Mouse (Mus musculus): ENCODE measurements around the gene Vwa3b. TPM values are rescaled to one million over a fixed set of nuclear protein-coding genes. Genes with fewer than 3 reads are reported as not detected.

The Vwa3b gene
- polyA plus RNA-seq, 1 experiment from 2014 or later, result 0.40 TPM

DNA sequence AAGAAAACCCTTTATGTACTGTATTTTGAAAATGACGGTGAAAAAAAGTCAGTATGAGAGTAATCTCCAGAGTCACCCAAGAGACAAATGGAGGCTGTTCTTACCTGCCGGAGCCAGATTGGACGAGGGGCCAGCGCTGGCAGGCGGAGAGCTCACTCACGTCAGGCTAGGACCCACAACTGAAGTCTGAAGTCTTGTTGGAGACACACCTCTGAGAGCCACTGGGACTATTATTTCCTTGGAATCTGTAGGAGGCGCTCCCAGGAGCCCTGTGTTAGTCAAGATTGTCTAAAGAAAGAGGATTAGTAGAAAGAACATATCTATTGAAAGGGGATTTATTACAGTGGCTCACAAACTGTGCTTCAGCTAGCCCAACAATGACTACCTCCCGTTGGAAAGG is 16.4 kb downstream of the Vwa3b start:
- Histone ChIP-seq H3K9ac (no peak overlapping the region), H3K27ac (no peak overlapping the region), H3K4me1 (no peaks in the 10 kb centered on the region), H3K4me2 (no peak overlapping the region), H3K4me3 (no peak overlapping the region), H3K27me3 (no peaks in the 10 kb centered on the region), H3K36me3 (no peaks in the 10 kb centered on the region), H3K9me3 (no peaks in the 10 kb centered on the region)
- no peak for ATAC-seq (ENCODE audit: borderline replicate concordance, extremely low read depth, low FRiP score, low TSS enrichment)
- WGBS, result 90% methylated on average over 8 of the region's 8 CpGs

DNA sequence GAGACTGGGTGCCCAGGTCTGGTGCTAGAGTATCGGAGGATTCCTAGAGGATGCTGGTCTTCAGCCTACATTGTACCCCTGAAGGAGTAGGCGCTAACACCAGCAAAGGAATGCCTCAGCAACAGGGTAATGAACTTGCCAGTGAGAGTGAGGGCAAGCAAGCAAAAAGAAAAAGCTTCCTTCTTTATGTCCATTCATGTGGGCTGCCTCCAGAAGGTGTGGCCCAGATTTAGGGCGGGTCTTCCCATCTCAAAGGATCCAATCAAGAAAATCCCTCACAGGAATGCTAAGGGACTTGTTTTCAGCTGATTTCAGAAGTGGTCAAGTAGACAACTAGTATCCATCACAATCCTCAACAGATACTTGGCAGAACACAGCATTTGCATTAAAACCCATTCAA is 16.8 kb downstream of the Vwa3b start:
- 91% methylated on average over 3 of the region's 3 CpGs for WGBS
- H3K4me1 ChIP-seq, result no peaks in the 10 kb centered on the region
- no peak overlapping the region for H3K9ac ChIP-seq
- no peaks in the 10 kb centered on the region for H3K36me3 ChIP-seq
- H3K27ac ChIP-seq, result no peak overlapping the region
- no peak overlapping the region for H3K4me3 ChIP-seq
- no peaks in the 10 kb centered on the region for H3K9me3 ChIP-seq
- H3K27me3 ChIP-seq, result no peaks in the 10 kb centered on the region
- H3K4me2 ChIP-seq, result no peak overlapping the region
- no peak for ATAC-seq (ENCODE audit: borderline replicate concordance, extremely low read depth, low FRiP score, low TSS enrichment)

DNA sequence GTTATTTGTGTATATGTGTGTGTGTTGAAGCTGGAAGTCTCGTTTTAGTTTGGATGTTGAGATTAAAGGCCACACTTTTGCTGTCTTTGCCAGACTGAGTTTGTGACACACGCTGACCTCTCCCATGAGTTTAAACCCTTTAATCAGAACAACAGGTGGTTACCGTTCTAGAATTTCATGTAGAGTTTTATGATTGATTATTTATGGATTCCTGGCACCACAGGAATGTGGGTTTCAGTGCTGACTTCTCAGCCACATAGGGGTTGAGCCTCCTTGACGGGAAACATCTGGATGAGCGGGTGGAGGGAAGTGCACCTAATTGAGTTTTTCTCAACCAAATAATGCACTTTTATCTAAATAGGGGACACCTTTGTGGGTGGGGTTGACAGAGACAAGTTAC is 19.1 kb downstream of the Vwa3b start:
- H3K9me3 ChIP-seq, result no peaks in the 10 kb centered on the region
- no peaks in the 10 kb centered on the region for H3K4me1 ChIP-seq
- ATAC-seq (ENCODE audit: borderline replicate concordance, extremely low read depth, low FRiP score, low TSS enrichment), result no peak
- no peaks in the 10 kb centered on the region for H3K36me3 ChIP-seq
- WGBS, result 34% methylated on average over 5 of the region's 5 CpGs
- H3K4me2 ChIP-seq, result no peak overlapping the region
- H3K27me3 ChIP-seq, result no peaks in the 10 kb centered on the region
- no peak overlapping the region for H3K27ac ChIP-seq
- no peak overlapping the region for H3K9ac ChIP-seq
- no peak overlapping the region for H3K4me3 ChIP-seq

DNA sequence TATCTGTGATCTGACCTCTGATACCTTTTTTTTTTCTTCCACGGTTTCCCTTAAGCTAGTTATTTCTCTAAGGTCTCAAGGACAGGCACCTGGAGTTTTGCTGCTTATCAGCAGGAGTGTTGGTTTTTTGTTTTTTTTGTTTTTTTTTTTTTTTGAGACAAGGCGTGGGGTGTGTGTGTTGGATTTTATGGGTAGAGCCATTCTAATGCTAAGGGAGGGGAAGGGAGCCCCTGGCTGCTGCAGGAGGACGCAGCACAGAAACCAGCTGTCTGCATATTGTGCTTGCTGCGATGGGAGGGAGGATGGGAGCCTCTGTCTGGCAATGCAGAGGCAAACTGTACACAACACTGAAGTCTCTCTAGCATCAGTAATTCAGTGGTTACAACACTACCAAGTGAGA is 22.8 kb downstream of the Vwa3b start:
- H3K4me1 ChIP-seq, result no peaks in the 10 kb centered on the region
- no peak overlapping the region for H3K4me3 ChIP-seq
- WGBS, result 41% methylated on average over 4 of the region's 4 CpGs
- H3K27me3 ChIP-seq, result no peaks in the 10 kb centered on the region
- no peak overlapping the region for H3K9ac ChIP-seq
- no peak for ATAC-seq (ENCODE audit: borderline replicate concordance, extremely low read depth, low FRiP score, low TSS enrichment)
- no peak overlapping the region for H3K27ac ChIP-seq
- no peaks in the 10 kb centered on the region for H3K9me3 ChIP-seq
- no peak overlapping the region for H3K4me2 ChIP-seq
- H3K36me3 ChIP-seq, result no peaks in the 10 kb centered on the region

DNA sequence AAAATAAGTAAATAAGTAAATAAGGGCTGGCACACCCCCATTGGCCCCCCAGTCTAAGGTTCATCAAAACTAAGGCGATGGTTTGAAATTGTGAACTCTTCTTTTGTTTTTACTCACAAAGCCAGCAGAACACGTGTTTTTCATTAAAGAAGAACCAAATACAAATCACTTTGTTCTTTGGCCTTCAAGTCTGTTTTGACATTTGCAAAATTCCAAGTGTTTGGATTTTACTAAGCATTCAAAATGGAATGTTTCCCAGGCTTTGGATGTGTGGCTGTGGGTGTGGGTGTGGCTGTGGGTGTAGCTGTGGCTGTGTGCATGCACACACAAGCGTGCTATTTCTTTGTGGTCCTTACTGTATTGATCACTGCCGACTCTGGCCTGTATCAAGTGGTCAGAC is 27.3 kb downstream of the Vwa3b start:
- Histone ChIP-seq H3K27ac (no peak overlapping the region), H3K9me3 (no peaks in the 10 kb centered on the region), H3K9ac (no peak overlapping the region), H3K4me2 (no peak overlapping the region), H3K27me3 (no peaks in the 10 kb centered on the region), H3K36me3 (no peaks in the 10 kb centered on the region), H3K4me1 (no peaks in the 10 kb centered on the region), H3K4me3 (no peak overlapping the region)
- WGBS, result 79% methylated on average over 4 of the region's 4 CpGs
- ATAC-seq (ENCODE audit: borderline replicate concordance, extremely low read depth, low FRiP score, low TSS enrichment), result no peak

DNA sequence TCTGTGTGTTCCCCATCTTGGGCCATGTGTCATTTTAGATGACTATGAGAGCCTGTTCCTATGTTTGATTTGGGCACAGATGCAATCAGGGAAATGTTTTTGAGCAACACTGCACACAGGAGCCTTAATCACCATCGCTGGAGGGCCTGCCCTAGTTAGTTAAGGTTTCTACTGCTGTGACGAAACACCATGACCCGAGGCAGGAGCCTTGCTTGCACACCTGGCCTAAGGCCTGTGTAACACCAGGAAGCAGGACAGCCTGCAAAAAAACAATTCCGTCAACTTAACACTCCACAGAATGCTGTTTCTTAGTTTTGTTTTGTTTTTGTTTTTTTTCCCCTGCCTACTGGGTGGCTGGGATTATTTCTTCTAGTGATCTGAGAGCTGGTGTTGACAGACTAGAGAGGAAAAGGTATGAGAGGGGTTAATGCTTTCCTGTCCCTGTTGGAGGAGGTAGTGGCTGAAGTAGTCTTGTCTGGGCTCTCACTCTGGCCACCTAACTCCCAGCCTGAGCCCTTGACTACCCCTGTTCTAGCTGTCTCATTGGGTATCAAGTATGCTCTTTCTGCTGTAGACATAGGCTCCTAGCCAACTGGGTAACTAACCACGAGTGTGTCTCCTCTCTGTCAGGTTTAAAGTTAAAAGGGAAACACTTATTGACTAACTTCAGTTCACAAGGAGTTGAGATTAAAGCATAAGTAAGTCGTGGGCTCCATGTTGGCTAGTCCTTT is 30.6 kb downstream of the Vwa3b start:
- no peaks in the 10 kb centered on the region for H3K27me3 ChIP-seq

DNA sequence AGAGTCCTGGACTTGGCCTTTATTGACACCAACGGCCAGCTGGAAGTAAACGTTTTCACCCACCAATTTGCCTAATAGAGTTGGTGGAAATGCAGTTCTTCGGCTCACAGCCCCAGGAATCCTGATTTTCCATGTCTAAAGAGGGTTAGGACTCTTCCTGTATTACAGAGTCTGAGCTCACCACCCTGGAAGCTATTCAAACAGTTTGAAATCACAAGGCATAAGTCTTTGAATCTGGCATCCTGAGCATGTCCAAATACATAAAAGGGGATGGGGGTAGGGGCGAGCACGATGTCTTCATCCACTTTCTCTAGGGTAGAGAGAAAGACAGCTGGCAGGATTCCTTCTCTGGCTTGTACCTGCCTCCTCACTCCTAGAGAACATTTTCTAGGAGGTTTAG is 34.5 kb downstream of the Vwa3b start:
- H3K9me3 ChIP-seq, result no peaks in the 10 kb centered on the region
- no peak for ATAC-seq (ENCODE audit: borderline replicate concordance, extremely low read depth, low FRiP score, low TSS enrichment)

More for the DNA sequence above, 30.6 kb downstream of the Vwa3b start:
- Histone ChIP-seq H3K9me3 (no peaks in the 10 kb centered on the region), H3K9ac (no peak overlapping the region), H3K4me2 (no peak overlapping the region), H3K27ac (no peak overlapping the region), H3K4me3 (no peak overlapping the region), H3K4me1 (no peaks in the 10 kb centered on the region), H3K36me3 (no peaks in the 10 kb centered on the region)
- 60% methylated on average over 6 of the region's 6 CpGs for WGBS
- peak; percentile 76; the same call in 1 of the 2 replicates for ATAC-seq (ENCODE audit: borderline replicate concordance, extremely low read depth, low FRiP score, low TSS enrichment)

DNA sequence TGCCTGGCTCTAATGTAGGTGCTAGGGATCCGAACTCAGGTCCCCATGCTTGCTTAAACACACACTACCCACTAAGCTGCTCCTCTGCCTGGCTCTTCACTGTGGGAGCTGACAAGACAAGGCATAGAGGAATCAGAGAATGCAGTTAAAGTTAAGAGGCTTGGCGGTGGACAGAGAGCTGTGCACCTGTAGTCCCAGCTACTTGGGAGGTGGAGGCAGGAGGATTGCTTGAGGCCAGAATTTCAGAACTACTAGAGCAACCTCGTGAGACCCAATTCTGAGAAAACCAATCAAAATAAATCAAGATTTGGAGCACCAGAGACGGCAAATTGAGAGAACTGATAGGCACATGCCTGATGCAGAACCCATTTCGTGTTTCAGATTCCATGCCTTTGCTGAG is 36.7 kb downstream of the Vwa3b start:
- no peaks in the 10 kb centered on the region for H3K27me3 ChIP-seq
- no peak overlapping the region for H3K27ac ChIP-seq
- H3K4me3 ChIP-seq, result no peak overlapping the region
- no peak overlapping the region for H3K4me2 ChIP-seq
- WGBS, result 76% methylated on average over 5 of the region's 5 CpGs
- H3K4me1 ChIP-seq, result no peaks in the 10 kb centered on the region
- H3K9ac ChIP-seq, result no peak overlapping the region
- H3K36me3 ChIP-seq, result no peaks in the 10 kb centered on the region
- ATAC-seq (ENCODE audit: borderline replicate concordance, extremely low read depth, low FRiP score, low TSS enrichment), result no peak
- H3K9me3 ChIP-seq, result no peaks in the 10 kb centered on the region

More for the DNA sequence above, 34.5 kb downstream of the Vwa3b start:
- no peak overlapping the region for H3K27ac ChIP-seq
- H3K27me3 ChIP-seq, result no peaks in the 10 kb centered on the region
- no peak overlapping the region for H3K4me2 ChIP-seq
- no peaks in the 10 kb centered on the region for H3K36me3 ChIP-seq
- no peak overlapping the region for H3K9ac ChIP-seq
- WGBS, result 71% methylated on average over 5 of the region's 5 CpGs
- no peak overlapping the region for H3K4me3 ChIP-seq
- H3K4me1 ChIP-seq, result no peaks in the 10 kb centered on the region

DNA sequence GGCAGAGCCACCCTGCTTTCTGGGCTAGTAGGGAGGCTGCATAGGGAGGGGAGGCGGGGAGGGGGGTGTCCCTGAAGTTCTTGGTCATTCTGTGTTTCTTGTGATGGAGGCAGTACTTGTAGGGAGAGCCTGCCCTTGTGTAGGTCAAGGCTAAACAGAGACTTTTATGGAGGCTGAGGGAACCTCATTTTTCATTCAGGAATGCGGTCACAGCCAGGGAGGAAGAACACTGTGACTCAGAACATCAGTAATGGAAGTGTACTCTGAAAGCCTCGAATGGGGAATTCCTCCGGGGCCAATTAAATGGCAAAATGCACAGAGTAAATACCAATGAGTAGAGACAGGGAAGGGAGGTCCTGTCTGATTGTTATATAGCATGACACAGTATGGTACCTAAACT is 37.4 kb downstream of the Vwa3b start:
- ATAC-seq (ENCODE audit: borderline replicate concordance, extremely low read depth, low FRiP score, low TSS enrichment), result no peak
- Histone ChIP-seq H3K36me3 (no peaks in the 10 kb centered on the region), H3K9ac (no peak overlapping the region), H3K4me1 (no peaks in the 10 kb centered on the region), H3K4me3 (no peak overlapping the region), H3K9me3 (no peaks in the 10 kb centered on the region), H3K4me2 (no peak overlapping the region), H3K27ac (no peak overlapping the region), H3K27me3 (no peaks in the 10 kb centered on the region)
- WGBS, result 69% methylated on average over 4 of the region's 4 CpGs

DNA sequence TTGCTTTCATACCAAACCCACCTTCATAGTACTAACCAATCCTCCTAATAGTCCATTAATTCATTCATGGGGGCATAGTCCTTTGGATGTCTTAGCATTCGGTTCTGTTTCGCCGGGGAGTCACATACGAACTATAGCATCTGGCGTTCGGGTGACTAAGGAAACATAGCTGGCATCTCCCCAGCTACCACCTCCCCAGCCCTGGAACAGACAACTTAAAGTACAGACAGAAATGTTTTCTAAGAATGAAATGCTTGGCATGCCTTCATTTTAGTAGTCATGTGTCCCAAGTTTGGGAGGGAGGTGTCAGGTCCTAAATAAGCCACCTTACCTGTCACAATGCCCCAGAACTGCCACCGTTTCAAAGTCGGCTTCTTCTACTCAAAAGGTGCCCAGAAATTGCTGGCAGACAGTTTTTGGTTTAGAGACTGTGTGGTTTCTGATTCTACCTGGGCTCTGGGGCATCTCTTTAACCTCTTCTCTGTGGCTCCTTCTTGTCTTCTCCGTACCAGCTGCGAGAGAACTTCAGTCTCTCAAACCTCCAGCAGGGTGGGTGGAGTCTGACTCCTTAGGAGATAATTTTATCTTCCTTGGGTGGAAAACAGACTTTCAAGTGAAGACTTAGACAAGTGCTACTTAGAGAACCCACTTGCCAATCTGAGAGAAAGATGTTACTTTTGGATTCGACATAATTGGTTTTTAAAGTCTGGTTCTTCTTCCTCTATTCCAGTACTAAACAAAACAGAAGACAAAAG is 39.4 kb downstream of the Vwa3b start:
- H3K9me3 ChIP-seq, result no peaks in the 10 kb centered on the region
- no peaks in the 10 kb centered on the region for H3K4me1 ChIP-seq
- no peak for ATAC-seq (ENCODE audit: borderline replicate concordance, extremely low read depth, low FRiP score, low TSS enrichment)
- H3K27ac ChIP-seq, result no peak overlapping the region
- no peak overlapping the region for H3K4me3 ChIP-seq
- H3K36me3 ChIP-seq, result no peaks in the 10 kb centered on the region
- no peak overlapping the region for H3K4me2 ChIP-seq
- 82% methylated on average over 11 of the region's 11 CpGs for WGBS
- H3K9ac ChIP-seq, result no peak overlapping the region
- H3K27me3 ChIP-seq, result no peaks in the 10 kb centered on the region

DNA sequence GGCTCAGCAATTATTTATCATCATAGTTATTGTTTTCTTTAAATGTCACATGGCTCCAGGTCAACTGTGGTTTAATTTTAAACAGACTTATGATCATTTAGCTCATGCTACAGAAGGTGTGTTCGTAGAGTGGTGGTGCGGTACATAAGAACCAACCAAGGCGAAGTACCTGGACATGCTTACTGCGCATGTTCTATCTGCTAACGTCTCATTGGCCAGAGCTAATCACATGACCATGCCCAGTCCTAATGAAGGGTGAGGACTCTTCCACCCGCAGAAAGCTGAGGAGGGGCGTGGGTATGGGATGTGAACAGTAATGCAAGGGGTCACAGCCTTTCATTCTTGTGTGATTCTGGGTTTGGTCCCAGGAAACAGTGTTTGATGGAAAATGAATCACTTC is 49.4 kb downstream of the Vwa3b start:
- 87% methylated on average over 7 of the region's 7 CpGs for WGBS
- ATAC-seq (ENCODE audit: borderline replicate concordance, extremely low read depth, low FRiP score, low TSS enrichment), result no peak

DNA sequence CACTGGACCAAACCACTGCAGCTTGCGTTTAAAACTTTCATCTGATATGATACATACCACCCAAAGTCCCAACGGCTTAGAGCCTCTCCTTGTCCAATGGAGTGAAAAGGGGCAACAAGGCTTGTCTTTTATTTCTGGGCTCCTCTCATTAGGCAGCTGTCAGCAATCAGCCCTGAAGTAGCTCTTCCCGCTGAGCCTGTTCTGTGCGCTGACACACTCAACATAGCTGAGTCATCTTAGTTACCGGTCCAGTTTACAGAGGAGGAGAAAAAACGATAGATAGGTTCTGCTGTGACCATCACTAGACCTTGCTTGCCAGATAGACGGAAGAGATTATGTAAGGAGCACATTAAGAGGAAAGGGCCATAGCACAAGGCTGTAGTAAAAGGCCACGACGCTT is 50.9 kb downstream of the Vwa3b start:
- Histone ChIP-seq H3K4me3 (no peak overlapping the region), H3K27ac (no peak overlapping the region), H3K27me3 (no peaks in the 10 kb centered on the region), H3K36me3 (no peaks in the 10 kb centered on the region), H3K9ac (no peak overlapping the region), H3K4me2 (no peak overlapping the region), H3K4me1 (no peaks in the 10 kb centered on the region), H3K9me3 (no peaks in the 10 kb centered on the region)
- 70% methylated on average over 9 of the region's 9 CpGs for WGBS
- ATAC-seq (ENCODE audit: borderline replicate concordance, extremely low read depth, low FRiP score, low TSS enrichment), result no peak

More for the DNA sequence above, 49.4 kb downstream of the Vwa3b start:
- H3K4me2 ChIP-seq, result no peak overlapping the region
- H3K4me1 ChIP-seq, result no peaks in the 10 kb centered on the region
- no peaks in the 10 kb centered on the region for H3K27me3 ChIP-seq
- no peak overlapping the region for H3K27ac ChIP-seq
- H3K9ac ChIP-seq, result no peak overlapping the region
- no peak overlapping the region for H3K4me3 ChIP-seq
- H3K9me3 ChIP-seq, result no peaks in the 10 kb centered on the region
- H3K36me3 ChIP-seq, result no peaks in the 10 kb centered on the region

Measured in lung, embryonic 15.5 days (tissue).